Mouse (Mus musculus): ENCODE measurements at regions not wholly inside any gene's neighbourhood (a gene's known extent, or its start where the extent isn't known, plus 50 kb on each side); places are given as distances from the start of the nearest gene placed in this dataset.

DNA sequence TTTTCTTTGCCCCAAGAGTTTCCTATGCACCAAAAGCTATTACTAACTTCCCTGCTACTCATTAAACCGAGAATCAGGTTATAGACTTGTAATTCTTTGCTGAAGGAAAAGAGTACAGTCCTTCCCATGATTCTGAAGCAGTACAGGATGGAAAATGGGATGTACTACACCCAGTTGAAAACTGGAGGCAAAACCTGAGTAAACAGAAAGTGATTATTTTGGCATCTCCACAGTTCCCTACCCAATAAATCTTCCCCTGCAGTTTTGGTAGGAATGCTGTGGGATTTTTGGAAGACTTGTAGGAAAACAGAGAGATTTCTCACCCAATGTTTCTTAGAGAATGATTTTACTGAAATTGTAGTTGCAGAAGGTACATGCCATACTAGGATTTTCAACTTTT, 268.5 kb downstream of the Dio2 start:
- no peak overlapping the region for H3K27ac ChIP-seq (ENCODE audit: low read length)
- WGBS = 58% methylated on average over 1 of the region's 1 CpGs
- ATAC-seq = no peak
- H3K27me3 ChIP-seq (replicated peaks; ENCODE audit: control insufficient read depth, insufficient read depth, low read length) = no peaks in the 10 kb centered on the region
- no peaks in the 10 kb centered on the region for H3K4me1 ChIP-seq (replicated peaks; ENCODE audit: control insufficient read depth, insufficient read depth, low read length)
- H3K9me3 ChIP-seq (ENCODE audit: control insufficient read depth, low read length) = no peaks in the 10 kb centered on the region
- no peak overlapping the region for H3K4me3 ChIP-seq (replicated peaks; ENCODE audit: low read length)
- no peak overlapping the region for H3K4me2 ChIP-seq (ENCODE audit: low read length)
- H3K9ac ChIP-seq (replicated peaks; ENCODE audit: low read depth, low read length) = no peak overlapping the region
- no peaks in the 10 kb centered on the region for H3K36me3 ChIP-seq (ENCODE audit: control insufficient read depth, insufficient read depth)

DNA sequence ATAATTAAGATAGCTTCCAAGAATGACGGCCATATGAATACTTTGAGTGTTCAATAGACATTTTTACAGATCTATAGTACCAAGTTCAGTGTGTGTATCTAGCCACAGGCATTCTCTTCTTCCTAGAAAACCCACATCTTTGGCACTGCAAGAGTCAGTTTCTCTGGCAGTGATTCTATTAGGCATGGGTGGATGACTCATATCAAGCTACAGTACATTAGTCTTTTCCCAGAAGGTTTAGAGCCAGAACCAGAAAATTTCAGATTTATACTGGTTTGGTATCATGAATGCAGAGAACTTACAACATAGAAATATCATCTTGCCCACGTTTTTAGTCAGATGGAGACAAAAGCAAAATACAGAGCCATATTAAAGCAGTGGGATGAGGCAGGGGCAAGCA, 278.1 kb downstream of the Dio2 start:
- Histone ChIP-seq H3K27me3 (replicated peaks; ENCODE audit: control insufficient read depth, insufficient read depth, low read length) (no peaks in the 10 kb centered on the region), H3K27ac (ENCODE audit: low read length) (no peak overlapping the region), H3K9ac (replicated peaks; ENCODE audit: low read depth, low read length) (no peak overlapping the region), H3K9me3 (ENCODE audit: control insufficient read depth, low read length) (no peaks in the 10 kb centered on the region), H3K4me1 (replicated peaks; ENCODE audit: control insufficient read depth, insufficient read depth, low read length) (no peaks in the 10 kb centered on the region), H3K4me3 (replicated peaks; ENCODE audit: low read length) (no peak overlapping the region), H3K4me2 (ENCODE audit: low read length) (no peak overlapping the region), H3K36me3 (ENCODE audit: control insufficient read depth, insufficient read depth) (no peaks in the 10 kb centered on the region)
- ATAC-seq = no peak
- 80% methylated on average over 2 of the region's 2 CpGs for WGBS

DNA sequence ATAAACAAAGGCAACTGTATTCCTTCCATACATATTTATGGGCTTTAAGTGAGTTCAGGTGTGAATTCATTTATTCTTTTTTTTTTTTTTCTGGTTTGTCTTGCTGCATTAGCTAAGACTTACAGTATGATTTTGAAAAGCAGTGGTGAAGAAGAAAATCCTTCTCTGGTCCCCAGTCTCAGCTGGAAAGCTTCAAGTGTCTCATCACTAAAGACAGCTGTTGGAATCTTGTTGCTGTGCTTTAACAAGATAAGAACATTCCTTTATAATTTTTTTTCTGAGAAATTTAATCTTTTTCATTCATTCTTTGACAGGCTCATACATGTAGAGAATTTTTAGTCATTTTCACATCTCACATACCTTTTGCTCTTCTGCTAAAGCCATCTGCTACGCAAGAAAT, 297.6 kb downstream of the Dio2 start:
- no peaks in the 10 kb centered on the region for H3K36me3 ChIP-seq (ENCODE audit: control insufficient read depth, insufficient read depth)
- no peaks in the 10 kb centered on the region for H3K9me3 ChIP-seq (ENCODE audit: control insufficient read depth, low read length)
- no peaks in the 10 kb centered on the region for H3K4me1 ChIP-seq (replicated peaks; ENCODE audit: control insufficient read depth, insufficient read depth, low read length)
- no peak overlapping the region for H3K9ac ChIP-seq (replicated peaks; ENCODE audit: low read depth, low read length)
- no peak overlapping the region for H3K4me2 ChIP-seq (ENCODE audit: low read length)
- WGBS = 83% methylated on average over 1 of the region's 1 CpGs
- no peak for ATAC-seq
- H3K27me3 ChIP-seq (replicated peaks; ENCODE audit: control insufficient read depth, insufficient read depth, low read length) = no peaks in the 10 kb centered on the region
- H3K27ac ChIP-seq (ENCODE audit: low read length) = no peak overlapping the region
- no peak overlapping the region for H3K4me3 ChIP-seq (replicated peaks; ENCODE audit: low read length)

DNA sequence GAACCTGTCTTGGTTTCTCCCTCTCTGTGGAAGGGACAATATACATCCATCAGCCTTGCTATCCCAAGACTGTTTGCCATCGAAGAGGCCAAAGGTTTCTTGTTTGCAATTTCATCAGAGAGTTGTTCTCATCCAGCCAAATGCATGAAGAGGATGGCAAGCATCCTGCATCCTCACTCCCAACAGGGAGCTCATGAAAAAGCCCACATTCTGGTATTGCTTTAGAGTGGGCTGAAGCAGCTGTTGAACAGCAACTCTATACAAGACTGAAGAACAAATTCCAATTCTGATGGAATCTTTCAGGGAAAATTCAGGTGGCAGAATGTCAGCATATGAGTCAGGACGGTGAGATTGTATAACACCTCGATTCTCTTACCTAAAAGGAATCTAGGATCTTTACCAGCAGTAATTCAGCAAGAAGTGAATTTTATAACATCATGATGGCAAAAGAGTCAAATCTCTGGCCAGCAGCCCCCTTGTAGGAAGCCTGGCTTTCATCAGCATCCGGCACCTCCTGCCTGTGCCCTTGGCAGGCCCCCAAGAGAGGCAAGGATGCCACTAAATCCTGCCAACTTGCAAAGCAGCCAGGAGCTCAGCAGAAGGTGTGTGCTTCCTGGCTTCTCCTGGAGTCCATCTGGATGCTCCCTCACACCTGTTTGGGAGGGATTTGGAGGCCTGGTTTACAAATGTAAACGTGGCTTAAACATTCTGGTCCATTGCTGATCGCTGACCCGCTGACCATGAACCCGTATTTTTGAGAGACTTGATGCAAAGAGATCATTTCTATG, 312.8 kb downstream of the Dio2 start:
- ATAC-seq = peak; percentile 71
- Histone ChIP-seq H3K4me2 (ENCODE audit: low read length) (no peak overlapping the region), H3K4me3 (replicated peaks; ENCODE audit: low read length) (no peak overlapping the region), H3K9ac (replicated peaks; ENCODE audit: low read depth, low read length) (no peak overlapping the region), H3K4me1 (replicated peaks; ENCODE audit: control insufficient read depth, insufficient read depth, low read length) (peaks cover 3% of the 10 kb centered on the region; the same call in 1 of the 2 replicates), H3K9me3 (ENCODE audit: control insufficient read depth, low read length) (no peaks in the 10 kb centered on the region), H3K27me3 (replicated peaks; ENCODE audit: control insufficient read depth, insufficient read depth, low read length) (no peaks in the 10 kb centered on the region), H3K27ac (ENCODE audit: low read length) (no peak overlapping the region), H3K36me3 (ENCODE audit: control insufficient read depth, insufficient read depth) (no peaks in the 10 kb centered on the region)
- 67% methylated on average over 8 of the region's 8 CpGs for WGBS

DNA sequence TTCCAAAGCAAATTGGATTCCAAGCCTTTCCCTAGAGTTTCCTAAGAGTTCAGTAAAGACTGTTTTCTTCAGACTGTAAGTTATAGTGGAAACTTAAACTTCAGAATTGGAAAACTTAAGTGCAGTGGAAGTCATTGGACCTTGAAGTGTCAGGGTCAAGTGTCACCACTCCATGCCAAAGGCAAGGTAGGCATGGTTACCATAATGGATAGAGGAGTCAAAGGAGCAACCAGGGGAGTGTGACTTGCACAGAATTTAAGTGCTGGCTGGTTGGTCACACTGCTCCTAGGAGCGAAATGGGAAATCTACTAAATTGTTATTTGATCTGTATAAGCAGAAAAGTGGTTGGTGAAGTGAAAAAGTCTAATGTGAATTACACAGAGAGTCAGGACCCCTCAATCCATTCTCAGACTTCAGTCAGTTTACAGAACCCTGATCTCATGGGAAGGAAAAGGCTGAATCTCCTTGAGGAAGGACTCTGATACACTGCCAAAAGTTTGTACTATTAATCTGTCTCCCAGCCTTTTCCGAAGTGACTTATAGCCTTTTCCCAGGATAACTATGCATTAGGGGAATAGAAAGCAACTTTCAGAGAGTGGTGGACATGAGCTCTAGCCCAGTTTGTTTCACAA, 320.5 kb downstream of the Dio2 start:
- Histone ChIP-seq H3K4me3 (replicated peaks; ENCODE audit: low read length) (no peak overlapping the region), H3K36me3 (ENCODE audit: control insufficient read depth, insufficient read depth) (no peaks in the 10 kb centered on the region), H3K27me3 (replicated peaks; ENCODE audit: control insufficient read depth, insufficient read depth, low read length) (no peaks in the 10 kb centered on the region), H3K4me2 (ENCODE audit: low read length) (no peak overlapping the region), H3K4me1 (replicated peaks; ENCODE audit: control insufficient read depth, insufficient read depth, low read length) (no peaks in the 10 kb centered on the region), H3K9me3 (ENCODE audit: control insufficient read depth, low read length) (no peaks in the 10 kb centered on the region), H3K9ac (replicated peaks; ENCODE audit: low read depth, low read length) (no peak overlapping the region), H3K27ac (ENCODE audit: low read length) (no peak overlapping the region)
- 92% methylated on average over 2 of the region's 2 CpGs for WGBS
- ATAC-seq = no peak

DNA sequence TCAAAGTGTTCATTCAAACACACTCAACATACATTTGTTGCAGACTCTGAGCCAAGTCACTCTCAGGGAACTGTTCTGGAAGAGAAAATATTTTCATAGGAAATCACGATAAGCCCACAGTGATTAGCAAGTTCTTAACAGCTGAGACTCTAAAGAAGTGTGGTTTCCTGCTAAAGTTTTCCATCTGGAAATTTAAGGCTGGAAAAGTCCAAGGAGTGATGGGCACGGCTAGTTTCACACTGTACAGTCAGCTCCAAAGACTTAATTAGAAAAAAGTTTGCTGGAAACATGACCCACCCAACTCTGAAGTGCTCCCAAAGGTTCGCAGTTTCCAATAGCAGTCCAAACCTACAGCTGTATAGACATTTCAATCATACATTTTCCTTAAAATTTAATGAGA, 329.5 kb downstream of the Dio2 start:
- Histone ChIP-seq H3K4me3 (replicated peaks; ENCODE audit: low read length) (no peak overlapping the region), H3K36me3 (ENCODE audit: control insufficient read depth, insufficient read depth) (no peaks in the 10 kb centered on the region), H3K27ac (ENCODE audit: low read length) (no peak overlapping the region), H3K9me3 (ENCODE audit: control insufficient read depth, low read length) (no peaks in the 10 kb centered on the region), H3K9ac (replicated peaks; ENCODE audit: low read depth, low read length) (no peak overlapping the region), H3K27me3 (replicated peaks; ENCODE audit: control insufficient read depth, insufficient read depth, low read length) (no peaks in the 10 kb centered on the region), H3K4me2 (ENCODE audit: low read length) (no peak overlapping the region), H3K4me1 (replicated peaks; ENCODE audit: control insufficient read depth, insufficient read depth, low read length) (no peaks in the 10 kb centered on the region)
- WGBS = 75% methylated on average over 3 of the region's 3 CpGs
- ATAC-seq = no peak

DNA sequence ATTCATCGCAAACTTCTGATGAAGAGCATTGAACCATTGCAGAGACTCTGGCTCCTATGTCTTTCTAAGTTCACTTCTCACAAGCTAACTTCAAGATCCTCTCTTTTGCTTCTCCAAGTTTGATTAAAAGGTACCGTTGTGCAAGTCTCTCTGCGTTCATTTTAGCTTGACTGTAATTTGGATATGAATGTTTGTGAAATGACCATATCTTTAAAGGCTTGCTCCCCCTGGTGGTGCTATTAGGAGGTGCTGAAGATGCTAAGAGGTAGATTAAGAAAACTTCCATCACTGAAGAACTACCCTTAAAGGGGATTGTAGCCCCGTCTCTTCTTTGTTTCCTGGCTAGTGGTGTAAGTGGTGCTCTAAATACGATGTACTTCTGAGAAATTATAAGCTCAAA, 339.7 kb downstream of the Dio2 start:
- Histone ChIP-seq H3K9ac (replicated peaks; ENCODE audit: low read depth, low read length) (no peak overlapping the region), H3K4me3 (replicated peaks; ENCODE audit: low read length) (no peak overlapping the region), H3K36me3 (ENCODE audit: control insufficient read depth, insufficient read depth) (no peaks in the 10 kb centered on the region), H3K27ac (ENCODE audit: low read length) (no peak overlapping the region), H3K4me1 (replicated peaks; ENCODE audit: control insufficient read depth, insufficient read depth, low read length) (no peaks in the 10 kb centered on the region), H3K9me3 (ENCODE audit: control insufficient read depth, low read length) (no peaks in the 10 kb centered on the region), H3K4me2 (ENCODE audit: low read length) (no peak overlapping the region), H3K27me3 (replicated peaks; ENCODE audit: control insufficient read depth, insufficient read depth, low read length) (no peaks in the 10 kb centered on the region)
- WGBS = 77% methylated on average over 5 of the region's 5 CpGs
- no peak for ATAC-seq
